Mouse (Mus musculus): Measurements from ENCODE around the gene Gimap8.

DNA sequence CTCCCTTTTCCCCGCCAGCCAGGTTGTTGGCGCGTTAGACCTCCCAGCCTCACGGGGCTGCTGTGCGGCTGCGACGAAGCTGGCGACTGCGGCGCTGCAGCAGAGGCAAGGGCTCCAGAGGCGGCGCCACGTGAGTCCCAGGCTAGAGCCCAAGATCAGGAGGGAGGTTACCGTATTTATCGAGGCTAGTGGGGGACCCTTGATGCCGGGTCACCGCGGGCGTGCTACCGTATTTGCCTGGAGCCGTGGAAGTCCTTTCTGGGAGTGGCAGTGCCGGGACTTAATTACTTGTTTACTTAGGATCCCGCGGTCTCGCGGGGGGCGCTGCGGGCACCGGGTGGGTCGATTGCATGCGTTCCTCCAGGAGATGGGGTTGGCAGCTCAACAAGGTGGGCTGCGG is 20.1 kb upstream of the Gimap8 start:
- TF ChIP-seq POLR2A (IDR thresholded peaks at IDR 0.05; ENCODE audit: extremely low read depth, insufficient read depth, low read length) (peak; percentile 64), CTCF (IDR thresholded peaks at IDR 0.05; ENCODE audit: extremely low read depth, insufficient read depth, low read length) (no peak)
